Mouse (Mus musculus): ENCODE data around the gene Mrm2. TPM values are rescaled to one million over a fixed set of nuclear protein-coding genes. Genes with fewer than 3 reads are reported as not detected.

The Mrm2 gene
- total and polyA plus RNA-seq, 2 experiments from 2014 or later = 14.5 to 15.0 TPM

DNA sequence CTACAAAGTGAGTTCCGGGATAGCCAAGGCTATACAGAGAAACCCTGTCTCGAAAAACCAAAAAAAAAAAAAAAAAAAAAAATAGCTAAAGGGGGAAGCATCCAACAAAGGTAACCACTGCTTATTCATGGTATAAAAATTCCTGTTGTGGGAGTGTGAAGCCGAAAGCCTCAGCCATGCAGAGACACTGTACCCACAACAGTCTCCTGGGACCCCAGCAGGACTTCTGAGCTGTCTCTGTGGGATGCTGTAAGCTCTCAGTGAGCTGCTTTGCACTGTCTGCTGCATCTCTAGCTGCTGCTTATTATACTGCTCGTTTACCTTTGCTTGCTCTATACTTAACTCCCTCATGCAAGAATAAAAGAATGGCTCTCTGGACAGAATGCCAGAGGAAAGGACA is 33.4 kb downstream of the Mrm2 start:
- Histone ChIP-seq H3K9ac (replicated peaks; ENCODE audit: low read length) (no peak overlapping the region), H3K9me3 (ENCODE audit: low read length) (no peaks in the 10 kb centered on the region), H3K4me2 (ENCODE audit: low read depth, low read length) (no peak overlapping the region), H3K36me3 (ENCODE audit: insufficient read depth, low read length) (peaks cover 40% of the 10 kb centered on the region), H3K4me3 (ENCODE audit: low read length) (no peak overlapping the region), H3K27ac (no peak overlapping the region), H3K27me3 (ENCODE audit: insufficient read depth, low read length) (no peaks in the 10 kb centered on the region), H3K4me1 (ENCODE audit: insufficient read depth, low read length) (no peaks in the 10 kb centered on the region)
- ATAC-seq (no peak), DNase-seq (ENCODE audit: low spot score) (no peak)
- TF ChIP-seq CTCF (IDR thresholded peaks at IDR 0.05; ENCODE audit: low read depth) = no peak
- 82% methylated on average over 4 of the region's 4 CpGs for WGBS

DNA sequence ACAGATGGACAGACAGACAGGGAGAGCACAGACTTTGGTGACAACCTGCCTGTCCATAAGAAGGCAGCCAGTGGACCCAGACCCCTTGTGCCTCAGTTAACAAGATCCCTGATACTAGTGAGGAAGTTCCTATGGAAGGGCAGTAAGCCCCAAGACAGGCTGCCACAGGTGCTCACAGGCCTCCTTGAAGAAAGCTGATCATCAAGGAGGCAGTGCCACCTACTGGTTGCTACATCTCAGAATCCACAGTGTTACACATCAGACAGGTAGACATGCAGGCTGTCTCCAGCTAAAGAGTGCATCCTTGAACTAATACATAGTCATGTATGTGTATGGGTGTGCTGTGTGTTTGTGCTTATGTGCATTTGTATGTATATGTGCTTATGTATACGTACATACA is 39.5 kb downstream of the Mrm2 start:
- no peaks in the 10 kb centered on the region; the same call in 1 of the 2 replicates for H3K4me1 ChIP-seq (ENCODE audit: insufficient read depth, low read length)
- ATAC-seq (peak; percentile 80), DNase-seq (ENCODE audit: low spot score) (peak; percentile 87)
- no peak overlapping the region for H3K27ac ChIP-seq
- peak; percentile 93 for TF ChIP-seq CTCF (IDR thresholded peaks at IDR 0.05; ENCODE audit: low read depth)
- no peak overlapping the region for H3K4me3 ChIP-seq (ENCODE audit: low read length)
- peaks cover 13% of the 10 kb centered on the region; the same call in 1 of the 2 replicates for H3K36me3 ChIP-seq (ENCODE audit: insufficient read depth, low read length)
- no peaks in the 10 kb centered on the region for H3K27me3 ChIP-seq (ENCODE audit: insufficient read depth, low read length)
- WGBS = 80% methylated on average over 1 of the region's 1 CpGs
- H3K4me2 ChIP-seq (ENCODE audit: low read depth, low read length) = no peak overlapping the region
- no peak overlapping the region for H3K9ac ChIP-seq (replicated peaks; ENCODE audit: low read length)
- no peaks in the 10 kb centered on the region for H3K9me3 ChIP-seq (ENCODE audit: low read length)

DNA sequence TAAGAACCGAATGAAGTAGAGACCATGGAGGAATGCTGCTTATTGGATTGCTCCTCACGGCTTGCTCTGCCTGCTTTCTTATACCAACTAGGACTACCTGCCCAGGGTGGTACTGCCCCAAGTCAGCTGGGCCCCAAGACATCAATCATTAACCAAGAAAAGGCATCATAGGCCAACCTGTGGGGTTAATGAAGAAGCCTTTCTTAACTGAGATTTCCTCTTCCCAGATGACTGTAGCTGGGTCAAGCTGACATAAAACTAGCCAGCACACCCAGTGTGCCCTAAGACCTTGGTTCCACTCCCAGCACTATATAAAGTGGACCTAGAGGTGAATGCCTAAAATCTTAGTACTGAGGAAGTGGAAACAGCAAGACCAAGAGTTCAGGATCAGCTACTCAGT is 42.5 kb downstream of the Mrm2 start:
- H3K27ac ChIP-seq = no peak overlapping the region
- no peaks in the 10 kb centered on the region for H3K27me3 ChIP-seq (ENCODE audit: insufficient read depth, low read length)
- no peak for ATAC-seq
- WGBS = 94% methylated on average over 2 of the region's 2 CpGs
- no peaks in the 10 kb centered on the region for H3K9me3 ChIP-seq (ENCODE audit: low read length)
- TF ChIP-seq CTCF (IDR thresholded peaks at IDR 0.05; ENCODE audit: low read depth) = no peak
- H3K9ac ChIP-seq (replicated peaks; ENCODE audit: low read length) = no peak overlapping the region
- H3K4me2 ChIP-seq (ENCODE audit: low read depth, low read length) = no peak overlapping the region
- H3K4me1 ChIP-seq (ENCODE audit: insufficient read depth, low read length) = no peaks in the 10 kb centered on the region; the same call in 1 of the 2 replicates
- H3K4me3 ChIP-seq (ENCODE audit: low read length) = no peak overlapping the region
- peaks cover 4% of the 10 kb centered on the region; the same call in 1 of the 2 replicates for H3K36me3 ChIP-seq (ENCODE audit: insufficient read depth, low read length)
- DNase-seq (ENCODE audit: low spot score) = no peak

DNA sequence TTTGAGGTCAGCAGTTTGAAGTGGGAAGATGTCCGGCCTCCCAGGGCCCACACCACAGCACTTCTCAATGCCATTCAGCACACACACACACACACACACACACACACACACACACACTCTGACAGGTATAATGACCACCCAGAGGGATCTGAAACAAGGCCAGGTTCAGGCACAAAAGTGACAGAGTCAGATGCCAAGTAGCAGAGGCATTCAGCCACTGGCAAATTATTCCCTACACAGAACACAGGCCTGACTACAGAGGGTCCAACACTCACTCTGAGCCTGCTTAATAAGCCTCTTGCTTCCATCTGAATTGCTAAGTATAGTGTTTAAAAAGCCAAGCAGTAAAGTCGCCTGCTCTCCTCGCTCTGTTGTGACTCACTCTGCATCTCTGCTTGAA is 43.4 kb downstream of the Mrm2 start:
- Histone ChIP-seq H3K27me3 (ENCODE audit: insufficient read depth, low read length) (no peaks in the 10 kb centered on the region), H3K9ac (replicated peaks; ENCODE audit: low read length) (no peak overlapping the region), H3K4me1 (ENCODE audit: insufficient read depth, low read length) (no peaks in the 10 kb centered on the region; the same call in 1 of the 2 replicates), H3K4me3 (ENCODE audit: low read length) (no peak overlapping the region), H3K4me2 (ENCODE audit: low read depth, low read length) (no peak overlapping the region), H3K9me3 (ENCODE audit: low read length) (no peaks in the 10 kb centered on the region), H3K36me3 (ENCODE audit: insufficient read depth, low read length) (no peaks in the 10 kb centered on the region; the same call in 1 of the 2 replicates), H3K27ac (no peak overlapping the region)
- DNase-seq (ENCODE audit: low spot score) = peak; percentile 51
- 51% methylated on average over 3 of the region's 3 CpGs for WGBS
- TF ChIP-seq CTCF (IDR thresholded peaks at IDR 0.05; ENCODE audit: low read depth) = no peak
- peak; percentile 68; the same call in 1 of the 2 replicates for ATAC-seq

DNA sequence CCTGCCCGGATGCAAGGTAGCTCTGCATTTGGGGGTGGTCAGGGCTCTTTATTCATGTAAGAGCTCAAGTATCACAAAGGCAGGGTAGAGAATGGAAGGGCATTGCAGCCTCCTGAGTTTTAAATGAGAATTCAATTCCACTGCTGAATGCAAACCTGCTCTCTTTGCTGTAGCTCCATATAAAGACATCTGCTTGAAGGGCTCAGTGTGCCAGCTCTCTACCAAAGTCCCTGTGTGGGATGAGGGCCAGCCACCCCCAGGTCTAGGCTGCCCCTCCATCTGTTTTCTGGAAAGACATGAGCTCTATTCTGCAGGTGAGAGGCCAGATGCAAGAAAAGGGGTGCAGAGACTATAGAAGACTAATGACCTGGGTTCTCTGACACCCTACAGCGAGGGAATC is 46.9 kb downstream of the Mrm2 start:
- DNase-seq (ENCODE audit: low spot score) (no peak), ATAC-seq (no peak)
- no peak for TF ChIP-seq CTCF (IDR thresholded peaks at IDR 0.05; ENCODE audit: low read depth)
- no peaks in the 10 kb centered on the region; the same call in 1 of the 2 replicates for H3K4me1 ChIP-seq (ENCODE audit: insufficient read depth, low read length)
- no peaks in the 10 kb centered on the region for H3K27me3 ChIP-seq (ENCODE audit: insufficient read depth, low read length)
- no peak overlapping the region for H3K4me3 ChIP-seq (ENCODE audit: low read length)
- no peak overlapping the region for H3K27ac ChIP-seq
- WGBS = 93% methylated on average over 2 of the region's 2 CpGs
- H3K4me2 ChIP-seq (ENCODE audit: low read depth, low read length) = no peak overlapping the region
- no peak overlapping the region for H3K9ac ChIP-seq (replicated peaks; ENCODE audit: low read length)
- H3K36me3 ChIP-seq (ENCODE audit: insufficient read depth, low read length) = no peaks in the 10 kb centered on the region; the same call in 1 of the 2 replicates
- no peaks in the 10 kb centered on the region for H3K9me3 ChIP-seq (ENCODE audit: low read length)

DNA sequence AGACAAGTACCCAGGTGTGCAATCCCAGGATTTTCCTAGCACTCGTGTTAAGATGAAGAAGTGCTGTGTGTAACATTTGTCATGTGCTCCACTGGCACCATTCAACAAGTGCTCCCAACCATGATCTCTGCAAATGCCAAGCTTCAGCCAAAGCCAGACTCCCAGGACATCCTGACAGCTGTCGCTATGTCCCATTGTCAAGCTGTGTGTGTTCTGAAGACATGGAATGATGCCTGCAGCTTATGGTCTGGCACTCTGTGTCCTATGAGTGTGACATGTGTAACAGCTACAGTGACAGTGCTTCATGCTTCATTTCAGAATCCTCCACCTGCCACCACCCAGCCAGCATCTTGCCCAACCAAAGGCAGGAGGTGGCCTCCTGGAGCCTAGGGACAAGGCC is 47.7 kb downstream of the Mrm2 start:
- ATAC-seq (no peak), DNase-seq (ENCODE audit: low spot score) (peak; percentile 53)
- Histone ChIP-seq H3K4me1 (ENCODE audit: insufficient read depth, low read length) (no peaks in the 10 kb centered on the region), H3K9me3 (ENCODE audit: low read length) (no peaks in the 10 kb centered on the region), H3K36me3 (ENCODE audit: insufficient read depth, low read length) (no peaks in the 10 kb centered on the region; the same call in 1 of the 2 replicates), H3K4me2 (ENCODE audit: low read depth, low read length) (no peak overlapping the region), H3K27ac (no peak overlapping the region), H3K27me3 (ENCODE audit: insufficient read depth, low read length) (no peaks in the 10 kb centered on the region), H3K9ac (replicated peaks; ENCODE audit: low read length) (no peak overlapping the region), H3K4me3 (ENCODE audit: low read length) (no peak overlapping the region)
- 55% methylated on average over 2 of the region's 2 CpGs for WGBS
- no peak for TF ChIP-seq CTCF (IDR thresholded peaks at IDR 0.05; ENCODE audit: low read depth)

DNA sequence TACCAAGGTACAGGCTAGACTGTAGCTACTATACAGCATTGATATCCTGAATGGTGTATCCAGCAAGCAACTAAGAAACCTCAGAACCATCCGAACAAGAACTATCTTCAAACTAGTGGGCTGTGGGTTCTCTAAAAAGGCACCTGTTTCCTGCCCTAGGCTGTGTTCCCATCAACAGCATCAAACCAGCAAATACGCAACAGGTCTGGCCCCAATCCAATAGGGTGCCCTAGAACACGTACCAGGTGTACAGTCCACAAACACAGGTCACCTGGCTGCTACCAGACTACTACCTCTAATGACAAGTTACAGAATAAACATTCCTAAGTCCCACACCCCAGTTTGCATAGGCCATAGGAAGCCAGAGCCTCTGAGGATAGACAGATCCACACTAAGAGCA is 48.8 kb downstream of the Mrm2 start:
- Histone ChIP-seq H3K4me3 (ENCODE audit: low read length) (no peak overlapping the region), H3K36me3 (ENCODE audit: insufficient read depth, low read length) (no peaks in the 10 kb centered on the region; the same call in 1 of the 2 replicates), H3K9ac (replicated peaks; ENCODE audit: low read length) (no peak overlapping the region), H3K27ac (no peak overlapping the region), H3K9me3 (ENCODE audit: low read length) (no peaks in the 10 kb centered on the region), H3K27me3 (ENCODE audit: insufficient read depth, low read length) (no peaks in the 10 kb centered on the region), H3K4me1 (ENCODE audit: insufficient read depth, low read length) (no peaks in the 10 kb centered on the region), H3K4me2 (ENCODE audit: low read depth, low read length) (no peak overlapping the region)
- DNase-seq (ENCODE audit: low spot score) (no peak), ATAC-seq (no peak)
- 84% methylated on average over 3 of the region's 3 CpGs for WGBS
- TF ChIP-seq CTCF (IDR thresholded peaks at IDR 0.05; ENCODE audit: low read depth) = no peak

Measured in hindbrain, postnatal 0 days (tissue).